Mouse (Mus musculus) midbrain, embryonic 13.5 days (tissue): Measurements from ENCODE around the gene Gm34653. TPM values are rescaled to one million over a fixed set of nuclear protein-coding genes. Genes with fewer than 3 reads are reported as not detected.
"Not testable (repeated sequence)": the region's sequence is repeated elsewhere in the genome, so short reads cannot be mapped to it uniquely, and the experiment has no call there.

Source experiments
- ATAC-seq: fragments of 200-750 bp; cut with Nextera tagmentation; 2 replicates; pipeline ENCODE4 v1.8.0; 2017; ENCODE audit warnings: mild to moderate bottlenecking, moderate TSS enrichment, moderate library complexity
- H3K27ac ChIP-seq: fragments of 300-500 bp; sonication (generic); 2 replicates; pipeline ENCODE4 v1.5.1; 2015; ENCODE audit warnings: inconsistent platforms, mild to moderate bottlenecking, moderate library complexity
- H3K27me3 ChIP-seq: fragments of 300-500 bp; sonication (generic); 2 replicates; pipeline ENCODE4 v1.6.1; 2015; ENCODE audit warnings: mild to moderate bottlenecking, inconsistent platforms
- H3K36me3 ChIP-seq: fragments of 300-500 bp; sonication (generic); 2 replicates; pipeline ENCODE4 v1.6.1; 2015; ENCODE audit warnings: mild to moderate bottlenecking, inconsistent platforms
- H3K4me1 ChIP-seq: fragments of 300-500 bp; sonication (generic); replicated peaks from 2 replicates; pipeline ENCODE4 v1.6.1; 2015; ENCODE audit warnings: inconsistent platforms
- H3K4me2 ChIP-seq: fragments of 300-500 bp; sonication (generic); replicated peaks from 2 replicates; pipeline ENCODE4 v1.6.1; 2015; ENCODE audit warnings: moderate library complexity, mild to moderate bottlenecking, inconsistent platforms
- H3K4me3 ChIP-seq: fragments of 300-500 bp; sonication (generic); replicated peaks from 2 replicates; pipeline ENCODE4 v1.5.1; 2015; ENCODE audit warnings: mild to moderate bottlenecking, inconsistent platforms
- H3K9ac ChIP-seq: fragments of 300-500 bp; sonication (generic); replicated peaks from 2 replicates; pipeline ENCODE4 v1.6.1; 2015; ENCODE audit warnings: mild to moderate bottlenecking, inconsistent platforms
- H3K9me3 ChIP-seq: fragments of 300-500 bp; sonication (generic); 2 replicates; pipeline ENCODE4 v1.6.1; 2016; ENCODE audit warnings: mild to moderate bottlenecking, inconsistent platforms
- WGBS: fragments of 180-500 bp; shearing (Covaris S2); methylation state at CpG from one replicate; pipeline ENCODE4 v1.1.7; 2015; 5-methylcytosine and 5-hydroxymethylcytosine counted together
- polyA plus RNA-seq: library from polyadenylated mRNA; unstranded; fragments of >200 nt; fragmentation: Nextera tagmentation; extraction: Ambion mirVana; gene quantifications from 2 replicates; pipeline ENCODE4 v1.2.1, GENCODE M21; 2015

Gene Gm34653
- polyA plus RNA-seq, result 0.19 TPM in 1 of 2 replicates, not detected in the other

GRCm38 (mm10) chr2:34832766-34833457 lies at the start of gene Gm34653:
Gm34653 (plus strand) TSS chr2:34833007.
- not testable (repeated sequence) for H3K9ac ChIP-seq, ATAC-seq, H3K27me3 ChIP-seq, H3K36me3 ChIP-seq, H3K4me3 ChIP-seq, H3K9me3 ChIP-seq, H3K4me2 ChIP-seq, H3K27ac ChIP-seq, H3K4me1 ChIP-seq
- WGBS, result 69% methylated on average over 11 of the region's 11 CpGs

- peaks cover 54% of the 10 kb centered on the region for H3K36me3 ChIP-seq
- H3K27ac ChIP-seq, result no peak overlapping the region
- H3K4me2 ChIP-seq, result no peak overlapping the region
- H3K4me3 ChIP-seq, result no peak overlapping the region
- H3K9me3 ChIP-seq, result no peaks in the 10 kb centered on the region
- WGBS, result 92% methylated on average over 14 of the region's 14 CpGs
- H3K27me3 ChIP-seq, result no peaks in the 10 kb centered on the region
- no peak overlapping the region for H3K9ac ChIP-seq
- H3K4me1 ChIP-seq, result peaks cover 2% of the 10 kb centered on the region
- ATAC-seq, result no peak
These were observed 49.5 kb upstream of the Gm34653 start for GRCm38 (mm10) chr2:34783064-34784020.

GRCm38 (mm10) chr2:34784085-34784484 lies 48.7 kb upstream of the Gm34653 start:
- no peak overlapping the region for H3K9ac ChIP-seq
- H3K4me1 ChIP-seq, result no peaks in the 10 kb centered on the region
- no peaks in the 10 kb centered on the region for H3K27me3 ChIP-seq
- H3K4me2 ChIP-seq, result no peak overlapping the region
- ATAC-seq, result no peak
- H3K36me3 ChIP-seq, result peaks cover 47% of the 10 kb centered on the region
- no peak overlapping the region for H3K27ac ChIP-seq
- H3K9me3 ChIP-seq, result no peaks in the 10 kb centered on the region
- no peak overlapping the region for H3K4me3 ChIP-seq
- WGBS, result 74% methylated on average over 2 of the region's 2 CpGs

- H3K27me3 ChIP-seq, result no peaks in the 10 kb centered on the region
- 94% methylated on average over 8 of the region's 8 CpGs for WGBS
- no peak overlapping the region for H3K9ac ChIP-seq
- H3K9me3 ChIP-seq, result no peaks in the 10 kb centered on the region
- H3K4me1 ChIP-seq, result no peaks in the 10 kb centered on the region
- H3K4me2 ChIP-seq, result no peak overlapping the region
- ATAC-seq, result no peak
- H3K27ac ChIP-seq, result no peak overlapping the region
- H3K4me3 ChIP-seq, result no peak overlapping the region
- H3K36me3 ChIP-seq, result peaks cover 23% of the 10 kb centered on the region
These were observed 42.5 kb upstream of the Gm34653 start for GRCm38 (mm10) chr2:34790282-34790681.

- not testable (repeated sequence) for ATAC-seq, H3K4me3 ChIP-seq, H3K27ac ChIP-seq, H3K4me1 ChIP-seq, H3K27me3 ChIP-seq, H3K4me2 ChIP-seq, H3K9me3 ChIP-seq, H3K9ac ChIP-seq
- 85% methylated on average over 2 of the region's 2 CpGs for WGBS
- H3K36me3 ChIP-seq, result peaks cover 19% of the 10 kb centered on the region
These were observed 40.3 kb upstream of the Gm34653 start for GRCm38 (mm10) chr2:34792543-34792942.

GRCm38 (mm10) chr2:34794511-34794910 lies 38.3 kb upstream of the Gm34653 start:
- Histone ChIP-seq H3K4me1 (peaks cover 5% of the 10 kb centered on the region), H3K27me3 (no peaks in the 10 kb centered on the region), H3K9ac (no peak overlapping the region), H3K4me3 (no peak overlapping the region), H3K4me2 (no peak overlapping the region), H3K27ac (no peak overlapping the region), H3K36me3 (peaks cover 19% of the 10 kb centered on the region), H3K9me3 (no peaks in the 10 kb centered on the region)
- 91% methylated on average over 2 of the region's 2 CpGs for WGBS
- no peak for ATAC-seq

GRCm38 (mm10) chr2:34795426-34795825 lies 37.4 kb upstream of the Gm34653 start:
- no peaks in the 10 kb centered on the region for H3K27me3 ChIP-seq
- ATAC-seq, result no peak
- peaks cover 19% of the 10 kb centered on the region for H3K36me3 ChIP-seq
- no peak overlapping the region for H3K27ac ChIP-seq
- 89% methylated on average over 7 of the region's 7 CpGs for WGBS
- no peaks in the 10 kb centered on the region for H3K9me3 ChIP-seq
- H3K4me3 ChIP-seq, result no peak overlapping the region
- no peak overlapping the region for H3K4me2 ChIP-seq
- H3K4me1 ChIP-seq, result peaks cover 8% of the 10 kb centered on the region
- no peak overlapping the region for H3K9ac ChIP-seq

- WGBS, result 4% methylated on average over 44 of the region's 44 CpGs
- Histone ChIP-seq H3K27me3 (no peaks in the 10 kb centered on the region), H3K9me3 (no peaks in the 10 kb centered on the region), H3K4me2 (peak within 1 kb of the TSS; percentile 70), H3K9ac (peak within 1 kb of the TSS; percentile 65), H3K4me1 (peaks cover 20% of the 10 kb centered on the region), H3K36me3 (peaks cover 8% of the 10 kb centered on the region; the same call in 1 of the 2 replicates), H3K27ac (no peak within 1 kb of the TSS), H3K4me3 (peak within 1 kb of the TSS; percentile 56)
- ATAC-seq, result peak; percentile 52
These were observed 33.2 kb upstream of the Gm34653 start, which contains the start of gene Rabepk for GRCm38 (mm10) chr2:34799357-34800256. Rabepk (minus strand) TSS chr2:34799912.

GRCm38 (mm10) chr2:34800371-34800770 lies 32.4 kb upstream of the Gm34653 start:
- no peak overlapping the region for H3K9ac ChIP-seq
- no peak for ATAC-seq
- no peak overlapping the region for H3K4me3 ChIP-seq
- no peaks in the 10 kb centered on the region for H3K27me3 ChIP-seq
- 84% methylated on average over 7 of the region's 7 CpGs for WGBS
- H3K27ac ChIP-seq, result no peak overlapping the region
- H3K4me1 ChIP-seq, result peaks cover 25% of the 10 kb centered on the region
- H3K4me2 ChIP-seq, result peak overlapping the region; percentile 70
- no peaks in the 10 kb centered on the region for H3K9me3 ChIP-seq
- 0 out of 2 replicates have a peak, but pooled peaks cover 2% of the 10 kb centered on the region for H3K36me3 ChIP-seq

GRCm38 (mm10) chr2:34801516-34802482 lies 31.0 kb upstream of the Gm34653 start:
- Histone ChIP-seq H3K4me1 (peaks cover 25% of the 10 kb centered on the region), H3K4me3 (peak overlapping the region; percentile 68), H3K9ac (peak overlapping the region; percentile 84), H3K27me3 (no peaks in the 10 kb centered on the region), H3K27ac (peak overlapping the region; percentile 89), H3K9me3 (no peaks in the 10 kb centered on the region), H3K4me2 (peak overlapping the region; percentile 73), H3K36me3 (peaks cover 11% of the 10 kb centered on the region; the same call in 1 of the 2 replicates)
- peak; percentile 97 for ATAC-seq
- WGBS, result 5% methylated on average over 39 of the region's 39 CpGs
